Mouse (Mus musculus): ENCODE measurements at regions not wholly inside any gene's neighbourhood (a gene's known extent, or its start where the extent isn't known, plus 50 kb on each side); places are given as distances from the start of the nearest gene placed in this dataset. TPM values are rescaled to one million over a fixed set of nuclear protein-coding genes. Genes with fewer than 3 reads are reported as not detected.
A peak's percentile ranks its signal among the peaks of the same experiment; 100 is the strongest.

DNA sequence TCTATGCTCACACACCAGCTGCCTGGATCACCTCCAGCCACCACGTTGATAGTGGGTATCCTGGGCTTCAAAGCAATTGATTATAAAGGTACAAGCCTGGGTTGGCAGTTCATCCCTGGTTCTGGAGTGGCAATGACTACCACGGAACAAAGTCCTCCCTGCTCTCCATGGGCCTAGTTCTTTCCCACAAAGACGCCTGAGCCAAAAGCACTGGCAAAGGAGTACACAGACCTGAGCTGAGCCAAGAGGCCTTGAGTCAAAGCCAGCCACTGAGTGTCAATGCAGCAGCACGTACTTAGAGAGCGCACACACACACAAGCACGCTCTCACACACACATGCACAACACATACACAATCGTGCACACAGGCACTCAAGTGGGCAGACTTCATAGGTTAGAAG, 54.6 kb upstream of the Dio3 start:
- DNase-seq, result peak; percentile 64 to 68

DNA sequence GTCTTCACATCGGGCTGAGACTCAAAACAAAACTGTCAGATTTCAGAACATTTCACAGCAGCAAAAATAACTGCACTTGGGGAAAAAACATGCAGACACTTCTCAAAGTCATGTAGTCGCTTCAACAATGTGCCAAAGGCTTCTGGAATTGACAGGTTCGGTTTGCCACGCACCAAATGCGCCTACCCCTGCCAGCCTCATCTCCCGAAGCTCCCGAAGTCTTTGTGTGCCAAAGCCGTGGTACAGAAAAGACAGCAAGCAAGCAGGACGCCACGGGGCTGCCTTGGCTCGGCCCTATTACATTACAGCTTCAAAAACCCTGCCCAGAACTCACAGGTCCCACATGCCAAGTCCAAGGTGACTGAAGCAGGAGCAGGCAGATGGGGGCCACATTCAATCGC, 50.9 kb upstream of the Dio3 start:
- DNase-seq, result no peak

Small RNA genes in the stretch of these regions (microRNA-seq; reads per million reads assigned to microRNA genes)
- gene Gm24321, result not detected
- not detected for gene Gm25252
- not detected for gene Gm25750
- not detected for gene Gm27379
- gene Gm44322, result not detected
- gene Mir1193, result 104 reads per million, percentile 53 among the genes with 10 or more reads in this experiment
- not detected for gene Mir1197
- 997 reads per million, percentile 78 among the genes with 10 or more reads in this experiment for gene Mir134
- 909 reads per million, percentile 78 among the genes with 10 or more reads in this experiment for gene Mir154
- not detected for gene Mir299a
- gene Mir299b, result not detected
- gene Mir300, result 277 reads per million, percentile 64 among the genes with 10 or more reads in this experiment
- 85.6 reads per million, percentile 50 among the genes with 10 or more reads in this experiment for gene Mir3072
- 83.6 reads per million, percentile 50 among the genes with 10 or more reads in this experiment for gene Mir323
- 206 reads per million, percentile 60 among the genes with 10 or more reads in this experiment for gene Mir329
- gene Mir369, result 447 reads per million, percentile 70 among the genes with 10 or more reads in this experiment
- gene Mir376a, result not detected
- 132 reads per million, percentile 56 among the genes with 10 or more reads in this experiment for gene Mir376b
- gene Mir376c, result 193 reads per million, percentile 58 among the genes with 10 or more reads in this experiment
- 43.3 reads per million, percentile 42 among the genes with 10 or more reads in this experiment for gene Mir377
- 7,938 reads per million, percentile 93 among the genes with 10 or more reads in this experiment for gene Mir379
- not detected for gene Mir380
- 377 reads per million, percentile 67 among the genes with 10 or more reads in this experiment for gene Mir381
- gene Mir382, result 2,571 reads per million, percentile 88 among the genes with 10 or more reads in this experiment
- not detected for gene Mir409
- 32.1 reads per million, percentile 39 among the genes with 10 or more reads in this experiment for gene Mir410
- gene Mir411, result 8,052 reads per million, percentile 93 among the genes with 10 or more reads in this experiment
- 12.9 reads per million, percentile 28 among the genes with 10 or more reads in this experiment for gene Mir412
- gene Mir453, result not detected
- gene Mir485, result 425 reads per million, percentile 69 among the genes with 10 or more reads in this experiment
- 885 reads per million, percentile 77 among the genes with 10 or more reads in this experiment for gene Mir487b
- gene Mir494, result 122 reads per million, percentile 55 among the genes with 10 or more reads in this experiment
- 60.5 reads per million, percentile 46 among the genes with 10 or more reads in this experiment for gene Mir495
- gene Mir496a, result 45.3 reads per million, percentile 43 among the genes with 10 or more reads in this experiment
- gene Mir539, result not detected
- gene Mir541, result 5,089 reads per million, percentile 91 among the genes with 10 or more reads in this experiment
- 82.4 reads per million, percentile 49 among the genes with 10 or more reads in this experiment for gene Mir543
- 4.0 reads per million, percentile 11 among the genes with 10 or more reads in this experiment for gene Mir544
- not detected for gene Mir654
- 199 reads per million, percentile 59 among the genes with 10 or more reads in this experiment for gene Mir666
- gene Mir667, result 221 reads per million, percentile 61 among the genes with 10 or more reads in this experiment
- gene Mir668, result 323 reads per million, percentile 66 among the genes with 10 or more reads in this experiment
- 71.9 reads per million, percentile 47 among the genes with 10 or more reads in this experiment for gene Mir679
- 1.2 reads per million for gene Mir758
- gene Mir882, result not detected
